Mouse (Mus musculus): Measurements from ENCODE around the gene Tns1. TPM values are rescaled to one million over a fixed set of nuclear protein-coding genes. Genes with fewer than 3 reads are reported as not detected.

Tns1 gene
- polyA plus RNA-seq, 1 experiment, result 118 TPM

GRCm38 (mm10) chr1:74053068-74053467 lies 71.2 kb downstream of the Tns1 start:
- peaks cover 2% of the 10 kb centered on the region for H3K79me3 ChIP-seq (ENCODE audit: low read depth)

DNA sequence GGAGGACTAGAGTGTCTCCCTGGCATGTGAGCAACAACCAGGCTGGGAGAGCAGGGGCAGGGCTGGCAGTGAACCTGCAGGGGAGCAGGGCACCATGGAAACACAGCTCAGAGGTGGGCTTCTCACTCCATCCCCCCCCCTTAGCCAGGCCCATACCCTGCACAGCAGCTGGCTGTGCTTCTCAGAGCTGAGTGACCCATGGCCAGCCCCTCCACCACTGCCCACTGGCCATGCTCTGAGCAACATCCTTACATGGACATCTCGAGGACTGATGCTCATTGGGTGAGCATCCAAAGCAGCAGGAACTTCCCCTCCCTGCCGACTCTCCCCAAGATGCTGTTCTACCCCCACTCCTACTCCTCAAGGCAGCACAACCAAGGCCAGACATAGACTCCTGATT lies 72.9 kb downstream of the Tns1 start:
- Histone ChIP-seq H3K4me3 (ENCODE audit: insufficient read depth, poor library complexity, severe bottlenecking) (no peak overlapping the region), H3ac (ENCODE audit: control insufficient read depth, insufficient read length, low read depth) (peak overlapping the region; percentile 21), H3K36me3 (ENCODE audit: control insufficient read depth, insufficient read depth) (no peaks in the 10 kb centered on the region), H3K79me2 (ENCODE audit: control insufficient read depth, insufficient read depth) (peaks cover 35% of the 10 kb centered on the region), H3K79me3 (ENCODE audit: low read depth) (peaks cover 2% of the 10 kb centered on the region), H3K27me3 (ENCODE audit: control insufficient read depth, insufficient read depth, insufficient read length) (no peaks in the 10 kb centered on the region)
- TF ChIP-seq MYOD1 (IDR thresholded peaks at IDR 0.05; ENCODE audit: control insufficient read depth, insufficient read length, low read depth), result no peak
- no peak for TF ChIP-seq MYOG (IDR thresholded peaks at IDR 0.05; ENCODE audit: control insufficient read depth, extremely low read depth, insufficient read length)
- TF ChIP-seq FOSL1 (IDR thresholded peaks at IDR 0.05; ENCODE audit: insufficient read depth, low read length, poor library complexity, severe bottlenecking), result no peak
- no peak for TF ChIP-seq MAX (IDR thresholded peaks at IDR 0.05)
- TF ChIP-seq CTCF (IDR thresholded peaks at IDR 0.05; ENCODE audit: control insufficient read depth, insufficient read depth, insufficient read length), result no peak
- no peak for TF ChIP-seq CEBPB (IDR thresholded peaks at IDR 0.05; ENCODE audit: low read depth)
- TF ChIP-seq USF1 (IDR thresholded peaks at IDR 0.05; ENCODE audit: low read depth), result no peak

More at GRCm38 (mm10) chr1:74053068-74053467, 71.2 kb downstream of the Tns1 start:
- H3K36me3 ChIP-seq (ENCODE audit: control insufficient read depth, insufficient read depth), result no peaks in the 10 kb centered on the region
- no peak for TF ChIP-seq USF1 (IDR thresholded peaks at IDR 0.05; ENCODE audit: low read depth)
- no peak for TF ChIP-seq CTCF (IDR thresholded peaks at IDR 0.05; ENCODE audit: control insufficient read depth, insufficient read depth, insufficient read length)
- no peak for TF ChIP-seq CEBPB (IDR thresholded peaks at IDR 0.05; ENCODE audit: low read depth)
- no peak for TF ChIP-seq MYOD1 (IDR thresholded peaks at IDR 0.05; ENCODE audit: control insufficient read depth, insufficient read length, low read depth)
- no peak for TF ChIP-seq MYOG (IDR thresholded peaks at IDR 0.05; ENCODE audit: control insufficient read depth, extremely low read depth, insufficient read length)
- no peak for TF ChIP-seq FOSL1 (IDR thresholded peaks at IDR 0.05; ENCODE audit: insufficient read depth, low read length, poor library complexity, severe bottlenecking)
- no peak for TF ChIP-seq MAX (IDR thresholded peaks at IDR 0.05)
- H3K27me3 ChIP-seq (ENCODE audit: control insufficient read depth, insufficient read depth, insufficient read length), result no peaks in the 10 kb centered on the region
- no peak overlapping the region for H3K4me3 ChIP-seq (ENCODE audit: insufficient read depth, poor library complexity, severe bottlenecking)
- peaks cover 46% of the 10 kb centered on the region for H3K79me2 ChIP-seq (ENCODE audit: control insufficient read depth, insufficient read depth)
- H3ac ChIP-seq (ENCODE audit: control insufficient read depth, insufficient read length, low read depth), result no peak overlapping the region

GRCm38 (mm10) chr1:74049430-74049829 lies 74.8 kb downstream of the Tns1 start:
- no peaks in the 10 kb centered on the region for H3K36me3 ChIP-seq (ENCODE audit: control insufficient read depth, insufficient read depth)
- H3K79me2 ChIP-seq (ENCODE audit: control insufficient read depth, insufficient read depth), result peaks cover 40% of the 10 kb centered on the region
- TF ChIP-seq MYOG (IDR thresholded peaks at IDR 0.05; ENCODE audit: control insufficient read depth, extremely low read depth, insufficient read length) (no peak), MYOD1 (IDR thresholded peaks at IDR 0.05; ENCODE audit: control insufficient read depth, insufficient read length, low read depth) (peak; percentile 90), USF1 (IDR thresholded peaks at IDR 0.05; ENCODE audit: low read depth) (no peak), CTCF (IDR thresholded peaks at IDR 0.05; ENCODE audit: control insufficient read depth, insufficient read depth, insufficient read length) (no peak), CEBPB (IDR thresholded peaks at IDR 0.05; ENCODE audit: low read depth) (no peak), MAX (IDR thresholded peaks at IDR 0.05) (no peak)
- no peak overlapping the region for H3K4me3 ChIP-seq (ENCODE audit: insufficient read depth, poor library complexity, severe bottlenecking)
- no peaks in the 10 kb centered on the region for H3K27me3 ChIP-seq (ENCODE audit: control insufficient read depth, insufficient read depth, insufficient read length)
- no peak overlapping the region for H3ac ChIP-seq (ENCODE audit: control insufficient read depth, insufficient read length, low read depth)
- peaks cover 2% of the 10 kb centered on the region for H3K79me3 ChIP-seq (ENCODE audit: low read depth)

- TF ChIP-seq CTCF (IDR thresholded peaks at IDR 0.05; ENCODE audit: control insufficient read depth, insufficient read depth, insufficient read length), result no peak
- TF ChIP-seq MYOD1 (IDR thresholded peaks at IDR 0.05; ENCODE audit: control insufficient read depth, insufficient read length, low read depth), result no peak
- TF ChIP-seq USF1 (IDR thresholded peaks at IDR 0.05; ENCODE audit: low read depth), result no peak
- TF ChIP-seq MAX (IDR thresholded peaks at IDR 0.05), result no peak
- TF ChIP-seq CEBPB (IDR thresholded peaks at IDR 0.05; ENCODE audit: low read depth), result no peak
- no peak for TF ChIP-seq MYOG (IDR thresholded peaks at IDR 0.05; ENCODE audit: control insufficient read depth, extremely low read depth, insufficient read length)
- TF ChIP-seq FOSL1 (IDR thresholded peaks at IDR 0.05; ENCODE audit: insufficient read depth, low read length, poor library complexity, severe bottlenecking), result no peak
- peaks cover 27% of the 10 kb centered on the region for H3K79me2 ChIP-seq (ENCODE audit: control insufficient read depth, insufficient read depth)
Measured at GRCm38 (mm10) chr1:74047722-74048121, 76.5 kb downstream of the Tns1 start.

DNA sequence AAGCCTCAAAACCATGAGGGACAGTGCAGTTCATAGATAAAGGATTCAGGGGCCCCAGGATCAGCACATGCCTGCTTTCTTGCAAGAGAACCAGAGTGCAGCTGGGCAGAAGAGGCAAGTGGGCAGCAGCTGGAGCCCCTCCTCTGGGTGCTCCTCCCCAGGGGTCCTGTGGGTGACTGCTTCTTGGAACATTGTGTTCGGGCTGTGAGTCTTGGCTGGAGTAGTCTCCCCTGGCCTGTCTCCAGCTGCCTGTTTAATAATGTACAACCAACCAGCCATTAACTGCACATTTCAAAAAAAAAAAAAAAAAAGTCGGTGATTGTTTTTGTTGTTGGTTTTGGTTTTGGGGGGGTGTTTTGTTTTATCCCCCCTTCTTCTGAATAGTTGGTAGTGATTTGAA lies 76.9 kb downstream of the Tns1 start:
- no peaks in the 10 kb centered on the region for H3K27me3 ChIP-seq (ENCODE audit: control insufficient read depth, insufficient read depth, insufficient read length)

More at GRCm38 (mm10) chr1:74047722-74048121, 76.5 kb downstream of the Tns1 start:
- no peaks in the 10 kb centered on the region for H3K36me3 ChIP-seq (ENCODE audit: control insufficient read depth, insufficient read depth)
- no peak overlapping the region for H3K4me3 ChIP-seq (ENCODE audit: insufficient read depth, poor library complexity, severe bottlenecking)
- H3K79me3 ChIP-seq (ENCODE audit: low read depth), result peaks cover 2% of the 10 kb centered on the region
- H3K27me3 ChIP-seq (ENCODE audit: control insufficient read depth, insufficient read depth, insufficient read length), result no peaks in the 10 kb centered on the region
- no peak overlapping the region for H3ac ChIP-seq (ENCODE audit: control insufficient read depth, insufficient read length, low read depth)

More for the DNA sequence above, 76.9 kb downstream of the Tns1 start:
- no peak overlapping the region for H3K4me3 ChIP-seq (ENCODE audit: insufficient read depth, poor library complexity, severe bottlenecking)
- no peak overlapping the region for H3ac ChIP-seq (ENCODE audit: control insufficient read depth, insufficient read length, low read depth)
- no peaks in the 10 kb centered on the region for H3K36me3 ChIP-seq (ENCODE audit: control insufficient read depth, insufficient read depth)
- TF ChIP-seq CEBPB (IDR thresholded peaks at IDR 0.05; ENCODE audit: low read depth) (no peak), CTCF (IDR thresholded peaks at IDR 0.05; ENCODE audit: control insufficient read depth, insufficient read depth, insufficient read length) (no peak), MAX (IDR thresholded peaks at IDR 0.05) (no peak), FOSL1 (IDR thresholded peaks at IDR 0.05; ENCODE audit: insufficient read depth, low read length, poor library complexity, severe bottlenecking) (no peak), MYOG (IDR thresholded peaks at IDR 0.05; ENCODE audit: control insufficient read depth, extremely low read depth, insufficient read length) (no peak), USF1 (IDR thresholded peaks at IDR 0.05; ENCODE audit: low read depth) (no peak), MYOD1 (IDR thresholded peaks at IDR 0.05; ENCODE audit: control insufficient read depth, insufficient read length, low read depth) (no peak)
- H3K79me2 ChIP-seq (ENCODE audit: control insufficient read depth, insufficient read depth), result peaks cover 25% of the 10 kb centered on the region
- H3K79me3 ChIP-seq (ENCODE audit: low read depth), result peaks cover 2% of the 10 kb centered on the region

Measured in C2C12 (cell line).